Mouse (Mus musculus): ENCODE data around the gene Plod1. TPM values are rescaled to one million over a fixed set of nuclear protein-coding genes. Genes with fewer than 3 reads are reported as not detected.

Gene Plod1
- polyA plus RNA-seq, 1 experiment from 2014 or later, result 68.6 TPM

DNA sequence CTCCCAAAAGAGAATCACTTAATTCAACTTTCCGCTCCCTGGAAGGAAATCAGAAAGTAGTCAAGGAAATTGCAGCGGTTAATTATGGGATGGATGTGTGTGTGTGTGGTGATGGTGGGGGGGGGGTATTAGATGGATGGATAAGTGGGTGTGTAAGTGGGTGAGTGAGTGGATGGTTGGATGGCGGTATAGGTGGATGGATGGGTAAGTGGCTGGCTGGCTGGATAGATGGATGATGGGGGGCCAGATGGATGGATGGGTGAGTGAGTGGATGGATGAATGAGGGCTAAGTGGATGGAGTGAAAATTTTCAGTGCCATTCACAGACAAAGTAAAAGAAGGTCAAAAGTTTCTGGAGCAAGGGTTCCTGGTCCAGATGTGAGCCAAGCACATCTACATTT lies 454 bp upstream of the Plod1 start:
- Histone ChIP-seq H3K27ac (peak overlapping the region; percentile 87; the same call in 1 of the 2 replicates), H3K4me1 (peaks cover 72% of the 10 kb centered on the region), H3K4me2 (peak overlapping the region; percentile 78), H3K9me3 (no peaks in the 10 kb centered on the region), H3K36me3 (0 out of 2 replicates have a peak, but pooled peaks cover 3% of the 10 kb centered on the region), H3K4me3 (peak overlapping the region; percentile 82), H3K9ac (peak overlapping the region; percentile 89), H3K27me3 (no peaks in the 10 kb centered on the region)
- 43% methylated on average over 3 of the region's 3 CpGs for WGBS
- ATAC-seq (ENCODE audit: insufficient number of reproducible peaks, insufficient read depth, low FRiP score, low TSS enrichment, low read depth), result no peak

DNA sequence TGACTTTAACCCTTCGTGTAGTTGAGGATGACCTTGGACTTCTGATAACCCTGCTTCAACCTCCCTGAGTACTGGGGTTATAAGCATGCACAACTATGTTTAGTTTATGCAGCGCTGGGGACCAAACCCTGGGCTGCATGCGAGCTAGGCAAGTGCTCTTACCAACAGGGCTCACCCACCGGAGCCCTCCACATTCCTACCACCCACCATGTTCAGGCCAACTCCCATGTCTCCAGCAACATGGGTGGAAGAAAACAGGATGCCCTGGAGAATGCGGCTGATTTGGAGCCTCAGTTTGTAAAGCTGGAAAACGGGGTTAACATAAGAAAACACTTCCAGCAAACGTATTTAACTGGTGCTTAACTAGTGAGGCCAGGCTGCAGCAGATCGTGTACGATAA lies 663 bp downstream of the Plod1 start:
- Histone ChIP-seq H3K36me3 (peaks cover 13% of the 10 kb centered on the region), H3K4me3 (peak overlapping the region; percentile 82), H3K9ac (peak overlapping the region; percentile 89), H3K27me3 (no peaks in the 10 kb centered on the region), H3K4me1 (peaks cover 62% of the 10 kb centered on the region), H3K9me3 (no peaks in the 10 kb centered on the region), H3K4me2 (peak overlapping the region; percentile 78), H3K27ac (peak overlapping the region; percentile 87)
- WGBS, result 19% methylated on average over 9 of the region's 9 CpGs
- ATAC-seq (ENCODE audit: insufficient number of reproducible peaks, insufficient read depth, low FRiP score, low TSS enrichment, low read depth), result no peak

DNA sequence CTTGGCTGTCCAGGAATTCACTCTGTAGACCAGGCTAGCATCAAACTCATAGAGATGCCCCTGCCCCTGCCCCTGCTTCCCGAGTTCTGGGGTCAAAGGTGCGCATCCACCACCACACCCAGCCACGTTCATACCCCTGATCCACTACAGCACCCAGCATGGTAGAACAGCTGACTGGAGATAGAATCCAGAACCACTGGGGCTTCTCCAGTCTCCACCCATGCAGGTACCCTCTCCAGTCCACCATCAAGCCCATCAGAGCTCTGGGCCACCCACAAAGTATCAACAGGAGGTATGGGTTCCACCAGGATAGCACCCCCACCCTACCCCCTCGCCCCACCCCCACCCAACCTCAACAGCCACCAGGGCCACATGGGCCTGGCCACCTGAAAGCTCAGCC lies 2.0 kb downstream of the Plod1 start:
- no peak overlapping the region for H3K9ac ChIP-seq
- ATAC-seq (ENCODE audit: insufficient number of reproducible peaks, insufficient read depth, low FRiP score, low TSS enrichment, low read depth), result no peak
- H3K9me3 ChIP-seq, result no peaks in the 10 kb centered on the region
- no peak overlapping the region for H3K27ac ChIP-seq
- H3K36me3 ChIP-seq, result peaks cover 25% of the 10 kb centered on the region
- no peaks in the 10 kb centered on the region for H3K27me3 ChIP-seq
- H3K4me2 ChIP-seq, result peak overlapping the region; percentile 19
- WGBS, result 84% methylated on average over 4 of the region's 4 CpGs
- no peak overlapping the region for H3K4me3 ChIP-seq
- peaks cover 54% of the 10 kb centered on the region for H3K4me1 ChIP-seq

DNA sequence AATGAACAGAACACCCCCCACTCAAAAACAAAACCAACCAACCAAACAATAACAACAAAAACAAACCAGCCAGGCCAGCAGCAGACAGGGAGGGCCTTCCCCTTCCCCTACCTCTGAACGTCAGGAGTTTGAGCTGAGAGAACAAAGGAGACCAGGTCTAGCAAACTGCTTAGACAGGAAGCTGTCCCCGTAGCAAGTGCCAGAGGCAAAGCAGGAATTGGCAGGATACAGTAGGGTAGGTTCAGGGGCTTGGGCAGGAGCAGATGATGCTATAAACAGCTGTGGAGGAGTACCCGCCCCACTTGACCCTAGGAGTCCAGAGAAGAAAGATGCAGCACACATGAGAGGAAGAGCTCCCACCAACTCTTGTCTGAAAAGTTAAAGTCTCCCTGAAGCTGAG lies 2.4 kb downstream of the Plod1 start:
- Histone ChIP-seq H3K27ac (no peak overlapping the region), H3K9ac (no peak overlapping the region), H3K9me3 (no peaks in the 10 kb centered on the region), H3K27me3 (no peaks in the 10 kb centered on the region), H3K4me2 (peak overlapping the region; percentile 19; the same call in 1 of the 2 replicates), H3K4me3 (no peak overlapping the region), H3K4me1 (peaks cover 49% of the 10 kb centered on the region), H3K36me3 (peaks cover 29% of the 10 kb centered on the region)
- 34% methylated on average over 3 of the region's 3 CpGs for WGBS
- no peak for ATAC-seq (ENCODE audit: insufficient number of reproducible peaks, insufficient read depth, low FRiP score, low TSS enrichment, low read depth)

DNA sequence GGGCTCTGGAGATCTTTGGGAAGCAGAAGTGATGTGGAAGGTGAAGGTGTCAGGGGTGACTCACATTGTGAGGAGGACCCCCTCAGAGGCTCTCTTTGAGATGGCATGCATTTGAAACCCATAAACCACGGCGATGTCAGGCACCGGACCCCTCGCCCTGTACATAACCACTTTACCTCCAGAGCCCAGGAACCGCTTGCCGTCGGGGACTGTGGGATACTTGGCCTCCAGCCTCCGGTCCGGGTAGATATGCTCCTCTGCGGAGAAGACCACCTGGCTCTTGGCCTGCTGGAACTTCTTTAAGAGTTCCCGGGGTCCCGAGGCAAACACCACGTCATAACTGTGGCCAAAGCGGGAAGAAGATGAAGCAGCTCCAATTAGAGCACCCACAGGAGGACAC lies 5.6 kb downstream of the Plod1 start:
- no peak for ATAC-seq (ENCODE audit: insufficient number of reproducible peaks, insufficient read depth, low FRiP score, low TSS enrichment, low read depth)
- H3K27ac ChIP-seq, result no peak overlapping the region

DNA sequence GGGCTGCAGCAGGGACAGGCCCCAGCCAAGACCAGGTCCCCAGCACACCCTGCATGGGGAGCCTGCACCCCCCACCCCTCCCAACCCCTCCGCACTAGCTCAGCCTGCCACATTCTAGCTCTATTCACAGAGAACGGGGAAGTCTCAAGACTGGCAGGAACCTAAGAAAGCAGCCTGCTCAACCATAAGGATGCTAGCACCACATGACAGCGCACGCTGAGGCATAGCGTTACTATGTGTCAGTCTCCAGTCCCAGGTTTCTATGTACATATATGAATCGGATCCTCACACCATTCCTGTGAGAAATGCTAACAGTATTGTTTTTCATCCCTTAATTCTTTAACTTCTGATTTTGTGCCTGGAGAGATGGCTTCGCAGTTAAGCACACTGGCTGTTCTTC lies 8.0 kb downstream of the Plod1 start:
- H3K4me3 ChIP-seq, result no peak overlapping the region
- ATAC-seq (ENCODE audit: insufficient number of reproducible peaks, insufficient read depth, low FRiP score, low TSS enrichment, low read depth), result no peak
- peaks cover 3% of the 10 kb centered on the region for H3K4me1 ChIP-seq
- no peaks in the 10 kb centered on the region for H3K9me3 ChIP-seq
- H3K4me2 ChIP-seq, result no peak overlapping the region
- no peak overlapping the region for H3K9ac ChIP-seq
- no peaks in the 10 kb centered on the region for H3K27me3 ChIP-seq
- no peak overlapping the region for H3K27ac ChIP-seq
- 63% methylated on average over 7 of the region's 7 CpGs for WGBS
- H3K36me3 ChIP-seq, result peaks cover 67% of the 10 kb centered on the region

More for the DNA sequence above, 5.6 kb downstream of the Plod1 start:
- Histone ChIP-seq H3K36me3 (peaks cover 44% of the 10 kb centered on the region), H3K9ac (no peak overlapping the region), H3K27me3 (no peaks in the 10 kb centered on the region), H3K4me3 (no peak overlapping the region), H3K4me1 (peaks cover 24% of the 10 kb centered on the region), H3K9me3 (no peaks in the 10 kb centered on the region), H3K4me2 (no peak overlapping the region)
- WGBS, result 95% methylated on average over 14 of the region's 14 CpGs

DNA sequence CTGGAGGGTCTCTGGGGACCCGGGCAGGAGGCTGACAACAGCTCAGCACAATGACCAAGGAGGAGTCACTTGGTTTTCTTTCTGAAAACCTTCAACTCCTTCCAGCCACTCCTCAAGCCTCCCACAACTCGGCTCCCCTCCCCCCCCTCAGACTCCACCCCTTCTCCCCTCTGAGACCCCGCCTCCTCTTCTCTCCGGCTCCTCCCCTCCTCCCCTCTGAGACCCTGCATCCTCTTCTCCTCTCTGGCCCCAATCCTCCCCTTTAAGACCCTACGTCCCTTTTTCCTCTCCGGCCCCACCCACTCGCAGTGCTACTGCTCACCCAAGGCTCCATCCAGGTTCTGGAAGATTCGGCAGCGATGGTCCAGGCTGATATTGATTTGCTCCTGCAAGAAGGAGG lies 8.4 kb downstream of the Plod1 start:
- H3K4me1 ChIP-seq, result no peaks in the 10 kb centered on the region; the same call in 1 of the 2 replicates
- peaks cover 71% of the 10 kb centered on the region for H3K36me3 ChIP-seq
- H3K27ac ChIP-seq, result no peak overlapping the region
- no peak for ATAC-seq (ENCODE audit: insufficient number of reproducible peaks, insufficient read depth, low FRiP score, low TSS enrichment, low read depth)
- H3K9ac ChIP-seq, result no peak overlapping the region
- H3K9me3 ChIP-seq, result no peaks in the 10 kb centered on the region
- no peak overlapping the region for H3K4me3 ChIP-seq
- no peak overlapping the region for H3K4me2 ChIP-seq
- H3K27me3 ChIP-seq, result no peaks in the 10 kb centered on the region
- 15% methylated on average over 9 of the region's 9 CpGs for WGBS

DNA sequence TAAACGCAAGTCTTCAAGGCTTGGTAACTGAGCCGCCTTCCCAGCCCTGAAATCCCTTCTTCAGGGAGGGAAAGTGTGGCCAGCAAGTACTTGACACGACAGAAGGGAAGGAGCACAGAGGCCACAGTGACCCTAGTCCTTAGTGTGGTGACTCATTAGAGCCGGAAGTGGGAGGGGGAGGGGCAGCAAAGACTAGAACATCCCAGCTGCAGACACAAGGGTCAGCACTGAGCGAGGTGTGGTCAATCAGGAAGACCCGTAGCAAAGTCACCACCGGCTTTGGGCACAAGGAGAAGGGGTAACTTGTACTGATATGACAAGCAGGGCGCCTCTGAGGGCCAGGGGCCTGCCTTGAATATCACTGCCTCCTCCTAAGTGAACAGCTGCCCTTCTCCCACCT lies 8.9 kb downstream of the Plod1 start:
- no peaks in the 10 kb centered on the region for H3K27me3 ChIP-seq
- H3K27ac ChIP-seq, result no peak overlapping the region
- H3K9ac ChIP-seq, result no peak overlapping the region
- no peaks in the 10 kb centered on the region for H3K4me1 ChIP-seq
- WGBS, result 34% methylated on average over 8 of the region's 8 CpGs
- H3K4me2 ChIP-seq, result no peak overlapping the region
- no peak for ATAC-seq (ENCODE audit: insufficient number of reproducible peaks, insufficient read depth, low FRiP score, low TSS enrichment, low read depth)
- H3K4me3 ChIP-seq, result no peak overlapping the region
- no peaks in the 10 kb centered on the region for H3K9me3 ChIP-seq
- H3K36me3 ChIP-seq, result peaks cover 76% of the 10 kb centered on the region

DNA sequence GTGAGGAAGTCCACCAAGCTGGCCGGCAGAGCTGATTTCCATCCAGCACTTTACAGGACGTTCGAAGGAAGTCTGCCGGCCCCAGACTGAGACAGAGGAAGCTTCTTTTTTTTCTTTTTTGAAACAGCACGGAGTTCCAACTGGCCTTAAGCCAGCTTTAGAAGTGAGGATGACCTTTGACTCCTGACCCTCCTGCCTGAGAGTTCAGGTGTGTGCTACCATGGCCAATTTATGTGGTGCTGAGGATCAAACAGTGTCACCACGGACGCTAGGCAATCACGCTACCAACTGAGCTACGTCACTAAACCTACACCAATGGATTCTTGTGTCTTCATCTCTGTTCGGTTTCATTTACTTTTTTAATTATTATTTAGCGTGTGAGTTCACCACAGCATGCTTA lies 14.2 kb downstream of the Plod1 start:
- Histone ChIP-seq H3K4me3 (no peak overlapping the region), H3K27me3 (no peaks in the 10 kb centered on the region), H3K9me3 (no peaks in the 10 kb centered on the region), H3K9ac (no peak overlapping the region), H3K4me2 (no peak overlapping the region), H3K4me1 (peaks cover 6% of the 10 kb centered on the region; the same call in 1 of the 2 replicates), H3K36me3 (peaks cover 77% of the 10 kb centered on the region), H3K27ac (no peak overlapping the region)
- no peak for ATAC-seq (ENCODE audit: insufficient number of reproducible peaks, insufficient read depth, low FRiP score, low TSS enrichment, low read depth)
- WGBS, result 71% methylated on average over 11 of the region's 11 CpGs

DNA sequence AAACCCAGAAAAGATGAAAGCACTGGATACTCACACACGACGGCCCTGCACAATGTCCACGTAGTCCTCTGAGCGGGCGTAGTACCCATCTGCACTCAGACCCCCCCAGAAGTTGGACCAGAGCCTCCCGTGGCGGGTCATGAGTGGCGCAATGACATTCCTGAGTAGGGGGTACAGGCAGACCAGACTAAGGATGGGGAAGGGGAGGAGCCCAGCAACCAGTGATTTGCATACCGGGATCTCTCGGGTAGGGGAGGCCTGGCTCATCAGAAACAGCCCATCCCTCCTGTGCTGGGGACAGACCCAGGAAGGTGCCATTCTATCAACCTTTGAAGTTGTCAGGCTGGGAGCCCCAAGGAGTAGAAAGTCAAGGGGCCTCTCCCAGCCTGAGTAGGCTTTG lies 15.6 kb downstream of the Plod1 start:
- H3K36me3 ChIP-seq, result peaks cover 82% of the 10 kb centered on the region
- WGBS, result 28% methylated on average over 10 of the region's 10 CpGs

DNA sequence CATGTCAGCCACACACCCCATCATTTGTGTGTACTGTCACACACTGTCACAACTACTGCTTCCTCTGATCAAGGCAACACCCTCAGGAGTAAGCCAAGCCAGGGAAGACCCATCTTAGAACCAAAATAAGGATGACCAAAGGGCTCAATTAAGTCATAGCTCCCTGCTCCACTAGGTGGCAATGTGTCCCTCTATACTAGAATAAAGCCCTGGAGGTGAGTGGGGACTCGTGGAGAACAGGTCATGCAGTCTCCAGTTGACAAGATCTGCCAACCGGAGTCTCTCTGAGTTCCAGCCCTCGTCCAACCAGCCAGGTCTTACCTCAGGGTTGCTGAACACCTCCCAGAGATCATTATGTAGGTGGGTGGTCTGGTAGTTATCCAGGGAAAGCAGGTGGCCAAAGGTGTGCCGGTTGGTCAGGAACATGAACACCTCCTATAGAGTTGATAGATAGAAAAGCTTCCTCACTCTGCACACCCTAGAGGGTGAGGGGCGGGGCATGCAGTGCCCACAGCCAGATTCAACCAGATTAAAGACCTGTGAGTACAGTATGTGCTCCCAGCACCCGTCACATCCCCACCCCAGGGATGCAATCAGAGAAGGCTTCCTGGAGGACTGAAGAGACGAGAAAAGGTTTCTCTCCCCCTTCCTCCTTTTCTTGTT lies 18.0 kb downstream of the Plod1 start:
- Histone ChIP-seq H3K27me3 (no peaks in the 10 kb centered on the region), H3K9me3 (no peaks in the 10 kb centered on the region), H3K36me3 (peaks cover 80% of the 10 kb centered on the region), H3K4me3 (no peak overlapping the region), H3K4me1 (peaks cover 6% of the 10 kb centered on the region; the same call in 1 of the 2 replicates), H3K4me2 (no peak overlapping the region), H3K27ac (no peak overlapping the region), H3K9ac (no peak overlapping the region)
- WGBS, result 50% methylated on average over 7 of the region's 7 CpGs
- no peak for ATAC-seq (ENCODE audit: insufficient number of reproducible peaks, insufficient read depth, low FRiP score, low TSS enrichment, low read depth)

More for the DNA sequence above, 15.6 kb downstream of the Plod1 start:
- no peaks in the 10 kb centered on the region for H3K9me3 ChIP-seq
- H3K9ac ChIP-seq, result no peak overlapping the region
- peak overlapping the region; percentile 18; the same call in 1 of the 2 replicates for H3K4me2 ChIP-seq
- peaks cover 6% of the 10 kb centered on the region; the same call in 1 of the 2 replicates for H3K4me1 ChIP-seq
- no peak overlapping the region for H3K27ac ChIP-seq
- H3K27me3 ChIP-seq, result no peaks in the 10 kb centered on the region
- no peak for ATAC-seq (ENCODE audit: insufficient number of reproducible peaks, insufficient read depth, low FRiP score, low TSS enrichment, low read depth)
- no peak overlapping the region for H3K4me3 ChIP-seq

DNA sequence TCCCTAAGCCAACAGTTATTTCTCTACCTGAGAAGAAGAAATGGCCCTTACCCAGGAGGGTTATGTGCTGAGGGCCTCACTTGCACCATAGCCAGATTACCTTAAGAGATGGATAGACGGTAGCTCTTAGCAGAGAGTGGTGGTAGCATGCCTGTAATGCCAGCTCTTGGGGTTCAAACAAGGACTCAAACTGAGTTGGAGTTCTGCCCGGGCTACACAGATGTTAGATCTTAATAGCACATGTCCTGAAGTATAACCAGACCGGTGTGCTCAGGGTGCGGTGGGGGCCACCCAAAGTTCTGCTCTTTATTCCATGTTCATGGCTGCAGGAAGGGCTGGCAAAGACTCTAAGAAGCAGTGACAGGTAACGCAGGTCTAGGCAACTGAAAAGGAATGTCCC lies 27.1 kb downstream of the Plod1 start:
- H3K4me1 ChIP-seq, result 0 out of 2 replicates have a peak, but pooled peaks cover 4% of the 10 kb centered on the region
- H3K9ac ChIP-seq, result no peak overlapping the region
- H3K27me3 ChIP-seq, result no peaks in the 10 kb centered on the region
- H3K27ac ChIP-seq, result no peak overlapping the region
- 89% methylated on average over 5 of the region's 5 CpGs for WGBS
- ATAC-seq (ENCODE audit: insufficient number of reproducible peaks, insufficient read depth, low FRiP score, low TSS enrichment, low read depth), result no peak
- H3K9me3 ChIP-seq, result no peaks in the 10 kb centered on the region
- H3K4me3 ChIP-seq, result no peak overlapping the region
- H3K36me3 ChIP-seq, result peaks cover 49% of the 10 kb centered on the region
- no peak overlapping the region for H3K4me2 ChIP-seq
